Mouse (Mus musculus) megakaryocyte, embryonic 14.5 days (primary cell): ENCODE results near the gene Gata3.

Experiments used
- FLI1 ChIP-seq: IDR thresholded peaks from 2 replicates; pipeline ENCODE4 v1.6.1; 2012; ENCODE audit warnings: low read length, inconsistent platforms, mixed read lengths
- GATA1 ChIP-seq: IDR thresholded peaks from 3 replicates; pipeline ENCODE4 v1.6.1; 2012; ENCODE audit warnings: mixed read lengths, low read length, inconsistent platforms, borderline replicate concordance

DNA sequence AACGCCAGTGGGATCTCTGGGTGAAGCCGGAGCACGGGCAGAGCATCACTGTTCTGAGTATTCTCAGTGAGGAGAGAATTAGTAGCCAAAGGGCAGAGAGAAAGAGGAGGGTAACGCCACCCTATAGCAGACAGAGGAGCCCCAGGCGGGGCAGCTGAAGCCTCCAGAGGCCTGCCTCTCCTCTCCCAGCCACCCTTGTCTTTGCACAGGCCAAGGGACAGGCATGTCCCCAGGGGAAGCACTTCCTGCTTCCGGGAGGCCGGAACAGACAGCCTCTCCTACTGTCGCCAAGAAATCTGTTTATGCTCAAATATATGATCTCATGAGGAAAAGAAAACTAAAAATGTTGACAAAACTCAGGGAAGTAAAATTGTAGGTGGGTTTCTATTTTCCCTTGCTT lies 69.2 kb downstream of the Gata3 start:
- no peak for TF ChIP-seq GATA1
- TF ChIP-seq FLI1, result no peak
